Mouse (Mus musculus) embryonic facial prominence, embryonic 12.5 days (tissue): ENCODE data around the gene Tmed9. TPM values are rescaled to one million over a fixed set of nuclear protein-coding genes. Genes with fewer than 3 reads are reported as not detected.

ENCODE experiments used
- polyA plus RNA-seq: library from polyadenylated mRNA; unstranded; fragments of >200 nt; fragmentation: Nextera tagmentation; extraction: Ambion mirVana; gene quantifications from 2 replicates; pipeline ENCODE4 v1.2.1, GENCODE M21; 2016

Tmed9 gene
- polyA plus RNA-seq, 1 experiment from 2014 or later: 127 TPM

Other genes with a start within 250 kb of the Tmed9 start
- 32.2 and 37.6 TPM in 2 replicates for gene Mxd3, start 243.9 kb upstream of the Tmed9 start, polyA plus RNA-seq
- gene Lman2, start 210.9 kb upstream of the Tmed9 start, polyA plus RNA-seq: 98.3 and 100 TPM in 2 replicates
- gene Rgs14, start 204.0 kb upstream of the Tmed9 start, polyA plus RNA-seq: 0.61 and 1.2 TPM in 2 replicates
- gene Slc34a1, start 175.5 kb upstream of the Tmed9 start, polyA plus RNA-seq: not detected in 2 replicates
- gene Pfn3, start 158.5 kb upstream of the Tmed9 start, polyA plus RNA-seq: not detected in 2 replicates
- gene F12, start 146.9 kb upstream of the Tmed9 start, polyA plus RNA-seq: 0.08 and 0.11 TPM in 2 replicates
- gene Grk6, start 128.7 kb upstream of the Tmed9 start, polyA plus RNA-seq: 68.3 and 73.0 TPM in 2 replicates
- gene Prr7, start 109.5 kb upstream of the Tmed9 start, polyA plus RNA-seq: 1.1 and 1.3 TPM in 2 replicates
- 383 and 387 TPM in 2 replicates for gene Dbn1, start 85.6 kb upstream of the Tmed9 start, polyA plus RNA-seq
- gene Pdlim7, start 60.1 kb upstream of the Tmed9 start, polyA plus RNA-seq: 172 and 182 TPM in 2 replicates
- 2.5 and 3.0 TPM in 2 replicates for gene Dok3, start 44.4 kb upstream of the Tmed9 start, polyA plus RNA-seq
- 78.5 and 80.3 TPM in 2 replicates for gene Ddx41, start 37.1 kb upstream of the Tmed9 start, polyA plus RNA-seq
- 59.5 and 65.6 TPM in 2 replicates for gene Fam193b, start 2.6 kb upstream of the Tmed9 start, polyA plus RNA-seq
- gene B4galt7, start 26.2 kb downstream of the Tmed9 start, polyA plus RNA-seq: 35.3 and 38.9 TPM in 2 replicates
- gene Caml, start 49.3 kb downstream of the Tmed9 start, polyA plus RNA-seq: 67.0 and 69.7 TPM in 2 replicates
- gene Ddx46, start 61.3 kb downstream of the Tmed9 start, polyA plus RNA-seq: 42.4 and 45.6 TPM in 2 replicates
- gene B230219D22Rik, start 119.4 kb downstream of the Tmed9 start, polyA plus RNA-seq: 83.6 and 83.9 TPM in 2 replicates
- gene Txndc15, start 140.9 kb downstream of the Tmed9 start, polyA plus RNA-seq: 99.8 and 103 TPM in 2 replicates
- gene Pcbd2, start 153.6 kb downstream of the Tmed9 start, polyA plus RNA-seq: 56.6 TPM in 2 replicates
- gene Catsper3, start 210.8 kb downstream of the Tmed9 start, polyA plus RNA-seq: not detected in 2 replicates